Mouse (Mus musculus) hindbrain, embryonic 16.5 days (tissue): ENCODE data around the gene Camk2d. TPM values are rescaled to one million over a fixed set of nuclear protein-coding genes. Genes with fewer than 3 reads are reported as not detected.

Experiments used
- ATAC-seq: fragments of 200-750 bp; cut with Nextera tagmentation; 2 replicates; pipeline ENCODE4 v1.8.0; 2017; ENCODE audit warnings: moderate TSS enrichment, moderate library complexity
- H3K27ac ChIP-seq: fragments of 300-500 bp; sonication (generic); 2 replicates; pipeline ENCODE4 v1.5.1; 2014; ENCODE audit warnings: low read depth, mild to moderate bottlenecking, control low read depth, low read length, moderate library complexity
- H3K27me3 ChIP-seq: fragments of 300-500 bp; sonication (generic); replicated peaks from 2 replicates; pipeline ENCODE4 v1.6.1; 2014; ENCODE audit warnings: low read length; ENCODE audit not compliant: control insufficient read depth, insufficient read depth
- H3K36me3 ChIP-seq: fragments of 300-500 bp; sonication (generic); 2 replicates; pipeline ENCODE4 v1.6.1; 2014; ENCODE audit warnings: mild to moderate bottlenecking, low read length, moderate library complexity, mixed read lengths; ENCODE audit not compliant: control insufficient read depth, insufficient read depth
- H3K4me1 ChIP-seq: fragments of 300-500 bp; sonication (generic); 2 replicates; pipeline ENCODE4 v1.6.1; 2014; ENCODE audit warnings: low read depth, low read length; ENCODE audit not compliant: control insufficient read depth, insufficient read depth
- H3K4me2 ChIP-seq: fragments of 300-500 bp; sonication (generic); 2 replicates; pipeline ENCODE4 v1.6.1; 2014; ENCODE audit warnings: mild to moderate bottlenecking, low read length, control low read depth, moderate library complexity
- H3K4me3 ChIP-seq: fragments of 300-500 bp; sonication (generic); 2 replicates; pipeline ENCODE4 v1.5.1; 2014; ENCODE audit warnings: mild to moderate bottlenecking, low read length, control low read depth, moderate library complexity
- H3K9ac ChIP-seq: fragments of 300-500 bp; sonication (generic); 2 replicates; pipeline ENCODE4 v1.6.1; 2014; ENCODE audit warnings: low read depth, mild to moderate bottlenecking, control low read depth, low read length, moderate library complexity
- H3K9me3 ChIP-seq: fragments of 300-500 bp; sonication (generic); 2 replicates; pipeline ENCODE4 v1.6.1; 2014; ENCODE audit warnings: mild to moderate bottlenecking, low read length, moderate library complexity; ENCODE audit not compliant: control insufficient read depth
- WGBS: fragments of 180-500 bp; shearing (Covaris S2); extraction: QIAGEN DNeasy Blood & Tissue Kit; methylation state at CpG from one replicate; pipeline ENCODE4 v1.1.7; 2014; 5-methylcytosine and 5-hydroxymethylcytosine counted together
- polyA plus RNA-seq: library from polyadenylated mRNA; unstranded; fragments of >200 nt; fragmentation: Nextera tagmentation; extraction: Ambion mirVana; gene quantifications from 2 replicates; pipeline ENCODE4 v1.2.1, GENCODE M21; 2015

Camk2d gene
- polyA plus RNA-seq, 1 experiment from 2014 or later, result 88.9 TPM

GRCm38 (mm10) chr3:126595456-126595855, 646 bp upstream of the Camk2d start:
- WGBS, result 66% methylated on average over 4 of the region's 4 CpGs
- 0 out of 2 replicates have a peak, but pooled peaks cover 2% of the 10 kb centered on the region for H3K9me3 ChIP-seq
- peaks cover 4% of the 10 kb centered on the region; the same call in 1 of the 2 replicates for H3K4me1 ChIP-seq
- no peak for ATAC-seq
- H3K27ac ChIP-seq, result peak overlapping the region; percentile 73
- no peak overlapping the region for H3K9ac ChIP-seq
- no peaks in the 10 kb centered on the region for H3K27me3 ChIP-seq
- H3K4me3 ChIP-seq, result no peak overlapping the region; the same call in 1 of the 2 replicates
- H3K36me3 ChIP-seq, result no peaks in the 10 kb centered on the region
- peak overlapping the region; percentile 96 for H3K4me2 ChIP-seq

DNA sequence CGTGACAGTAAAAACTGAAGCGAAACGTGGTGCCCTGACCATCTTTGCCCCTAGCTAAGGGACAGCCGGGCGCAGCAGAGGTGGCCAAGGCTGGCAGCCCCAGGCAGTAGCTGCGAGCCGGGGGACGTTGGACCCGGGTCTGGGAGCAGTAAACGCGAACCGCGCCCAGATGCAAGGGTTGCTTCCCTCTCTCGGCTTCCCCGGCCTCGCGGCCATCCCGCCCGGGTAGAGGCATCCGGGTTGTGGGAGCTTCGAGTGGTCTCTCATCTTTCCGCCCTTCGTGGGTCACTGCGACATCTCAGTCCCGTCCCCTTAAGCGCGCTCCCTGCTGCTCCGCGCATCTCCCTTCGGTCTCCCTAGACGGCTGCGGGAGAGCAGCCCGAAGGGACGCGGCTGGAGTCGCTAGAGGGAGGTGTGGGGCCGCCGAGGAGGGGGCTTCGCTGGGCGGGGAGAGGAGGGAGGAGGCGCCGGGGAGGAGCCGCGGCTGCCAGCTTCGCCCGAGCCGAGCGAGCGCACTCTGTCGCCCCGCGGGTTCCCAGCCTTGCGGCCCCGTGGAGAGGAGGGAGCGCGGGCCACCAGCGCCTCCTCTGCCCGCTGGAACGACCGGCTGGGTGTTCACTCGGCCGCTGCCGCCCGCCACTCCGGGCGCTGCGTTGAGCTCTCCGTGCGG, 524 bp downstream of the Camk2d start:
- peak; percentile 92 for ATAC-seq
- H3K27ac ChIP-seq, result peak overlapping the region; percentile 99
- 0% methylated on average over 57 of the region's 69 CpGs for WGBS

GRCm38 (mm10) chr3:126597161-126597595, 1.1 kb downstream of the Camk2d start:
- H3K27me3 ChIP-seq, result no peaks in the 10 kb centered on the region
- peak overlapping the region; percentile 93 for H3K9ac ChIP-seq
- peaks cover 4% of the 10 kb centered on the region; the same call in 1 of the 2 replicates for H3K4me1 ChIP-seq
- no peaks in the 10 kb centered on the region for H3K9me3 ChIP-seq
- H3K27ac ChIP-seq, result peak overlapping the region; percentile 99
- peak overlapping the region; percentile 96 for H3K4me2 ChIP-seq
- H3K4me3 ChIP-seq, result peak overlapping the region; percentile 80
- peak; percentile 70 for ATAC-seq
- H3K36me3 ChIP-seq, result no peaks in the 10 kb centered on the region
- 0% methylated on average over 43 of the region's 51 CpGs for WGBS

More for the DNA sequence above, 524 bp downstream of the Camk2d start:
- peak overlapping the region; percentile 96 for H3K4me2 ChIP-seq
- 0 out of 2 replicates have a peak, but pooled peaks cover 2% of the 10 kb centered on the region for H3K9me3 ChIP-seq
- peak overlapping the region; percentile 93 for H3K9ac ChIP-seq
- no peaks in the 10 kb centered on the region for H3K36me3 ChIP-seq
- H3K4me1 ChIP-seq, result peaks cover 4% of the 10 kb centered on the region; the same call in 1 of the 2 replicates
- H3K27me3 ChIP-seq, result no peaks in the 10 kb centered on the region
- peak overlapping the region; percentile 80 for H3K4me3 ChIP-seq

DNA sequence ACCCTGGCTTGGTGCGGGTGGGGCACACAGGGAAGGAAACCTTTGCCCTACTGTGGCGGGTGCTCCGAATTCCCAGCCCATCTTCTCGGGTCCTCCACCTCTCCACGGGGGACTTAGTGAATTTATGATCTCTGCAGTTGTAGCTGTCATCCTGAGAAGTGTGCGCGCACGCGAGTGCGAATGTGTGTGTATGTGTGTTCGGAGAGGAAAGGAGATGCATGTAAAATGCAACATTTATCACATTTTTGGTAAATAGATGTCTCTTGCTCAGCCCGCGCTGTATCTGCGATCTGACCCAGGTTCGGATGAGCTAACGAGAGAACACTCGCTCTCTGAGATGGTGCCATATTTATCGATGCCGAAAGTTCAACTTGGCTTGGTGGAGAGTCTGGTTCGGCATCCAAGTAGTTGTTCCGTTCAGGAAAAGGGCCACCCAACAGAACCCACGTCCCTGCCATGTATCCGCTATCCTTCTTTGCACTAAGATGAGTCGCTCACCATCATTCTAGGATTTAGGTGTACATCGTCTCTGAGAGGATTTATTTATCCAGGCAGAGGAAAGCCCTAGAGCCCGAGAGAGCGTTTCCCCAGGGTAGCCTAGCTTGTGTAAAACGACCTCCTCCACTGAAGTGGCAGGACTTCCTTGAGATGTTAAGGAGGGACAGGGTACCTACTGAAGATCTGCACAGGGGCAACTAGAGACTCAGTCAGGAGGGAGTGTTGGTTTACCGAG, 1.7 kb downstream of the Camk2d start:
- no peaks in the 10 kb centered on the region for H3K27me3 ChIP-seq
- H3K27ac ChIP-seq, result peak overlapping the region; percentile 99
- H3K36me3 ChIP-seq, result no peaks in the 10 kb centered on the region
- H3K9me3 ChIP-seq, result no peaks in the 10 kb centered on the region
- H3K9ac ChIP-seq, result peak overlapping the region; percentile 93
- ATAC-seq, result peak; percentile 0; the same call in 1 of the 2 replicates
- H3K4me1 ChIP-seq, result peaks cover 4% of the 10 kb centered on the region; the same call in 1 of the 2 replicates
- H3K4me3 ChIP-seq, result peak overlapping the region; percentile 80
- under 1% methylated on average over 29 of the region's 29 CpGs for WGBS
- H3K4me2 ChIP-seq, result peak overlapping the region; percentile 96

- Histone ChIP-seq H3K27me3 (no peaks in the 10 kb centered on the region), H3K27ac (peak overlapping the region; percentile 99)
- 6% methylated on average over 5 of the region's 5 CpGs for WGBS
These were observed 2.2 kb downstream of the Camk2d start for GRCm38 (mm10) chr3:126598329-126598676.

GRCm38 (mm10) chr3:126598881-126599280, 2.8 kb downstream of the Camk2d start:
- H3K27me3 ChIP-seq, result no peaks in the 10 kb centered on the region
- ATAC-seq, result no peak
- no peak overlapping the region for H3K9ac ChIP-seq
- H3K36me3 ChIP-seq, result no peaks in the 10 kb centered on the region
- H3K27ac ChIP-seq, result no peak overlapping the region
- 33% methylated on average over 3 of the region's 3 CpGs for WGBS
- peaks cover 4% of the 10 kb centered on the region; the same call in 1 of the 2 replicates for H3K4me1 ChIP-seq
- peak overlapping the region; percentile 96 for H3K4me2 ChIP-seq
- no peaks in the 10 kb centered on the region for H3K9me3 ChIP-seq
- H3K4me3 ChIP-seq, result peak overlapping the region; percentile 80

More at GRCm38 (mm10) chr3:126598329-126598676, 2.2 kb downstream of the Camk2d start:
- peak overlapping the region; percentile 96 for H3K4me2 ChIP-seq
- H3K36me3 ChIP-seq, result no peaks in the 10 kb centered on the region
- H3K9ac ChIP-seq, result peak overlapping the region; percentile 93
- peaks cover 4% of the 10 kb centered on the region; the same call in 1 of the 2 replicates for H3K4me1 ChIP-seq
- ATAC-seq, result no peak
- no peaks in the 10 kb centered on the region for H3K9me3 ChIP-seq
- H3K4me3 ChIP-seq, result peak overlapping the region; percentile 80

DNA sequence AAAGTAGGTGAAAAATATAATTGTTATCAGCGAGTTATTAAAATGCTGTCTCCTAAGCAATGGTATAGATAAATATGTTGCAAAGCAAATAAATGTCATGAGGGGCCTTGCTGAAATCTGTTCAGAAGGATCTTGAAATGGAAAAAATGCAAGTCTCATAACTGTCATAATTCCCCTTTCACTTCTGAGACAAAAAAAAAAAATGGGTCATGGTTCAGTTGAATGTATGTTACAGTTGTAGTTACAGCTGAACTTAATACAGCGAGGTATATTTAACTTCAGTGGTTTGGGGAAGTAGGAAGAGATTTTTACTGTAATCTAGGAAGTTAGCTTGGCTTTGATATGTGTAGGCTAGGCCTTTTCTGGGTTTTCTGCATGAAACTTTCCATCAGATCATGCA, 3.2 kb downstream of the Camk2d start:
- 87% methylated on average over 2 of the region's 2 CpGs for WGBS
- Histone ChIP-seq H3K36me3 (no peaks in the 10 kb centered on the region), H3K4me2 (peak overlapping the region; percentile 96), H3K27ac (no peak overlapping the region), H3K9me3 (no peaks in the 10 kb centered on the region), H3K4me3 (peak overlapping the region; percentile 80), H3K4me1 (peaks cover 4% of the 10 kb centered on the region; the same call in 1 of the 2 replicates), H3K27me3 (no peaks in the 10 kb centered on the region), H3K9ac (no peak overlapping the region)
- ATAC-seq, result no peak

DNA sequence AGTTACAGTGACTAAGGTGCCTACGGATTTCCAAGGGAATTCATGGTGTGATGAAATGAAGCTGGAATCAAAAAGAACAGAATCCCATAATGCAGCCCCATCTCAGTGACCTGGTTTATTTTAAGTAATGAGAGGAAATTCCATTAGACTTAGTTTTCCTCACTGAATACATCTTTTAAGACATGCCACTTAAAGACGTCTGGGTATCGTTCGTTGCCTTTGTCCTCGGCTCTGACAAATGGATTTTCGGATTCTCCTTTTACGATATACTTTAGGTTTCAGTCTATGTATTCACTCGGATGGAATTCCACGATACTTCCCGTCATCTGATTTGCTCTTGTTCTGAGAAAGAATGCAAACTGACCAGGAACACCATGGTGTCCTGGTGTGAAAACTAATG, 3.8 kb downstream of the Camk2d start:
- no peak for ATAC-seq
- no peak overlapping the region for H3K9ac ChIP-seq
- no peaks in the 10 kb centered on the region for H3K9me3 ChIP-seq
- H3K4me3 ChIP-seq, result peak overlapping the region; percentile 15; the same call in 1 of the 2 replicates
- H3K4me2 ChIP-seq, result peak overlapping the region; percentile 96
- no peak overlapping the region for H3K27ac ChIP-seq
- H3K36me3 ChIP-seq, result no peaks in the 10 kb centered on the region
- WGBS, result 42% methylated on average over 10 of the region's 10 CpGs
- no peaks in the 10 kb centered on the region for H3K27me3 ChIP-seq
- H3K4me1 ChIP-seq, result peaks cover 4% of the 10 kb centered on the region; the same call in 1 of the 2 replicates

- Histone ChIP-seq H3K9ac (no peak overlapping the region), H3K4me2 (no peak overlapping the region), H3K27me3 (no peaks in the 10 kb centered on the region), H3K36me3 (no peaks in the 10 kb centered on the region), H3K4me1 (peaks cover 4% of the 10 kb centered on the region; the same call in 1 of the 2 replicates), H3K9me3 (no peaks in the 10 kb centered on the region), H3K27ac (no peak overlapping the region), H3K4me3 (no peak overlapping the region)
- WGBS, result 66% methylated on average over 11 of the region's 11 CpGs
- ATAC-seq, result no peak
These were observed 6.7 kb downstream of the Camk2d start for GRCm38 (mm10) chr3:126602772-126603171.
